Mouse (Mus musculus): ENCODE results near the gene Rbm28.

The Rbm28 gene

GRCm38 (mm10) chr6:29164314-29165244 lies at the start of gene Rbm28:
TSS of gene Rbm28 (minus strand) at chr6:29165006.
- peak; percentile 94 for DNase-seq

- peak; percentile 36 for DNase-seq
Measured at GRCm38 (mm10) chr6:29214245-29214644, 49.4 kb upstream of the Rbm28 start.

DNA sequence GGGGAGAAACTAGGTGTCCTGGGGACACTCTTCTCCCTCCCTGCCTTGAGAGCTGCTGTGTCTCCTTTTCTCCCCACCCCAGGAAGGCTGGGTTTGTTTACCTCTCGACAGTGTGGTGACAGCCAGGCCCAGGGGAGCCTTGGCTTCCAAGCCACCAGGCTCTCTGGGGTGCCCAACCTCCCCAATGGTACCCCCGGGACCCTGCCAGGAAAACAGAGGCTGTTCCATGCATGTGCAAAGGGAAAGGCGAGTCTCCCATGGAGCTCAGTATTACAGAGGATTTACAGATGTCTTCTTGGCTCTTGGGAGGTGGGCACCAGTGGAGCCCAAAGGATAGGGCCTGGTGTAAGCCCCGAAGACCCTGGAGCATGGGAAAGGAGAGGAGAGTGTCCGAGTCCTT lies 48.6 kb upstream of the Rbm28 start:
- no peak for DNase-seq

DNA sequence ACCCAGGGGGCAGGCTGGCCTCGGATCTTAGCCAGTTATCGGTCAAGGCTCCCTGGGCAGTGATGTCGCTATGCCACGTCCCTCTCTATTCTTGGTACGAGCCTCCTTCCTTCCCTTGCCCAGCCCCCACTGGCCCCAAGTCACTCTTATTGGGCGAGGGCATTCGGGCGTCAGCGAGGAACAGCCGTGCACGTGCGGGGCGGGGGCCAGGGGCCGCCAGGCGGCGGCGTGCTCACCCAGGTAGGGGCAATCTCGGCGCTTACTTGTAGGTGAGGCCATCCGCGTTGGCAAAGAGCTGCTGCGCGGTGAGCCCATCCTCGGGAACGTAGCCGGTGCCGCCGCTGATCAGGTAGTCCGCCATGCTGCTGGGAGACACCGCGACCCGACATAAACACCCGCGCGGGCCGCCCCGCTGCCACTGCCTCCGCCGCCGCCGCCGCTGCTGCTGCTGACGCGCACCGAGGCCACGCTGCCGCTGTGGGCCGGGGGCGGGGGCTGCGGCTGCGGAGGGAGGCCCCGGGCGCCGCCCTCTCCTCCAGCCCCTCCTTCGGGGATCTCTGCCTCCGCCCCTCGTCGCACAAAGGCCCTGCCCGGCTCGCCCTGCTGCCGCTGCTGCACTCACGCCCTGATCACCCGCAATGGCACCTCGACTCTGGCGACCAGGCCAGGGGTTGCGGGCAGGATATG lies 47.1 kb upstream of the Rbm28 start:
- peak; percentile 72 for DNase-seq

DNA sequence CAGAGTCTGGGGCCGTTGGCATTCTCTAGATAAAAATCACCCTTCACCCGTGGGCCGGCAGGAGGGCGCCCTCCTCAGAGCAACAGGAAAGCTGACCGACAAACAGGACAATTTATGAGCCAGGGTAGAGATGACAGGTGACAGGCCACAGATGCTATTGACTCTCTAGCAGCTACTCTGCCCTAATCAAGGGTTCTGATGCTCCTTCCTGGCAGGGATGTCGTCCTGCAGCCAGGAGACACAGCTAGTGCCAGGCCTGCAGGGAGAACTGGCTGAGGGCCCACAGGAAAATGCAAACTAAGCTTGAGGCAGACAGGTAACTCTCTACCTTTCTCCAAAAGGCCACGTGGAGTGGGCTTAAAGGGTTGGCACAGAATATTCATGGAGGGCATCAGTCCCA lies 46.3 kb upstream of the Rbm28 start:
- DNase-seq, result no peak

DNA sequence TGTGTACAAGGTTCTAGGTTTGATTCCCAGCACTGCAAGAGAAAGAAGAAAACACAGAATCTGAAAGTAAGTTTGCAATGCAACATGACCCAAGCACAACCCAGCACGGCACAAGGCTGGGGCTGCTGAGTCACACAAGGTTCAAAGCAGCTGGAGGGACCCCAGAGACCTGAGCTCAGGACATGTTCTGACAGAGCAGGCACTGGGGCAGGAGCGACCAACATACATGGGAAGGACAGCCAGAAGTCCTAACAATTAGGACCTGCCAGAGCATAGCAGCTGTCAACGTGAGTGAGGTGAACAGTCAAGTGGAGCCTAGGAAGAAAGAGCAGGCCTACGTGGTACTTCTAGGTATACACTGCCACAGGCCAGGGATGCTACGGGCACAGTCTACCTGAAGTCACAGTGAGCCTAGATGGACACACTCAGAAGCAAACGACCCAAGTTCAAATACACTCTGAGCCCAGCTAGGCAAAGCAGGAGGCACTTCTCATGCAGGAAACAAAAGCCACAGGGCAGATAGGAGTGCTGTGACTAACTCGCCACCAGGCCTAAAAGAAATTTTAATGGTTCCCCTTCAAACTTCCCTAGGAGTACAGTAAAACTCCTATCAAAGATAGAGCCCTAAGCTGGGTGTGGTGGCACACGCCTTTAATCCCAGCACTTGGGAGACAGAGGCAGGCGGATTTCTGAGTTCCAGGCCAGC lies 45.6 kb upstream of the Rbm28 start:
- DNase-seq, result no peak

DNA sequence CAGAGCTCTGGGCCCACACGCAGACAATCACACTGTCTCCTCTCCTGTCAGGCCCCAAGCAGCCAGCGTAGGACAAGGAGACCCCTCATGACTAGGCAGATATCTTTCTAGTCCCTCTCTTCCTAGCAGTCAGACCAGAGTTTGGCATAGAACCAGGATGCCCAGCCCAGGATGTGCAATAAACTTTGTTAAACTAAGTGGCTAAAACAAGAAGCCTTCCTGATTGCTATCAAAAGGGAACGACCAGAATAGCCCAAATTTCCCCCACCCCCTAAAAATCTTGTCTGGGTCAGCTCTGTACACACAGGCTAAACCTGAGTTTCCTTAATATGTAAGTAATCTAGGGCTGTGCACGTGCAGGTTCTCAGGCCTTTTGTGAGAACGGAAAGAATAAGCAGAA lies 43.4 kb upstream of the Rbm28 start:
- DNase-seq, result no peak

DNA sequence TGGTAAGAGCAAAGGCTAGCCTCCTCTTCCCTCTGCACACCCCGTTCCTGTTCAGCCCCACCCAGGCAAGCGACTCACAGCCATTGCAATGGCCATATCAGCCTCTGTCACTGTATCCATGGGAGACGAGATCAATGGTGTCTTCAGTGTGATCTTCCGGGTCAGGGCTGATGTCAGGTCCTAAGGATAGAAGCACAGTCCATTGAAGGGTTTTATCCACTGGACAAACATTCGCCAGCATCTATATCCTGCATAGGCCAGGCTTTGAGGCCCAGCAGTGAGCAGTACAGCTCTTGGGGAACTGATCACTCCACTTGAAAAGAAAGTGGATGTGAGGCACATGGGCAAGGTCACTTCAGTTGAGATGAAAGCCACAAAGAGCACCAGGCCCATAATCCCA lies 42.2 kb upstream of the Rbm28 start:
- no peak for DNase-seq

- no peak for DNase-seq
Measured at GRCm38 (mm10) chr6:29206006-29206405, 41.2 kb upstream of the Rbm28 start.

DNA sequence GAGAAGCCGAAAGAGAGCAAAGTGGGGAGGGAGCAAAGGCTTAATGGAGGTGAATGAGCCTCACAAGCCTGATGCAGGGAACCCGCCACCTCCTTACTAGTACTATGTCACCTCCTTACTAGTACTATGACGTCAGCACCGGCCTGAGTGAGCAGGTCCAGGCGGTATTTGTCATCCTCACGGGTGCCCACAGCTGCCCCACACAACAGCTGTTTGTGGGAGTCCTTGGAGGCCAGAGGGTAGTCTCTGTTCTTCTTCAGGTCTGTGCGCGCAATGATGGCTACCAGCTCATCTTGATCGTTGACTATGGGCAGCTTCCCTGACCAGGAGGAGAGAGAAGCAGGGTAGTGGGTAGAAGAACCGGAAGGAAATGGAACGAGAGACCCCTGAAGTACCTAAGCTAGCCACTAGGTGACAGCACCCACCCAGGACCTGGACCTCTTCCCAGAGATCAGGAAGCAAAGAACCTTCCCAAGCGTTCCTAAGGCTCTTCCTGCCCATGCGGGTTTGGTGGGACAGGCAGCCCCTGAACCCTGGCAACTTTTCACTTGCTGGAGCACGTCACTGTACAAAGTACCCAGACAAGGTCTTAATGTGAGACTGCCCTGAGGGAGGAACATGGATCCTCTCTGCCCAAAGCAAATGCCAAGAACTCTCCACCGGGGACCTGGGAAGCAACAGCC lies 40.3 kb upstream of the Rbm28 start:
- peak; percentile 71 for DNase-seq

GRCm38 (mm10) chr6:29203861-29204585 lies 39.2 kb upstream of the Rbm28 start:
- DNase-seq, result no peak

DNA sequence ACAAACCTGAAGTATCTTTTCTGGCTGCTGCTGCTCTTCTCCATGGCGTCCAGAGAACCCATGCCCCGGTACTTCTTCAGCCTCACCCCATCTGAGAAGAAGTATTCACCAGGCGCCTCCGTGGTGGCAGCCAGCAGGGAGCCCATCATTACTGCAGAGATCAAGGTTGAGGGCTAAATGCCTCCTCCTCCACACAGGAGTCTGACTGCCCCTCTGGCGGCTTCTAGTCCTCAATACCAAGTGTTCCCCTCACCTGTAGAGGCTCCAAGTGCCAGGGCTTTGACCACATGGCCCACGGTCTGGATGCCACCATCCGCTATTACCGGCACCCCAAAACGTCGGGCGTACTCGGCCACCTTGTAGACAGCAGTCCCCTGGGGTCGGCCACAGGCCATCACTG lies 38.3 kb upstream of the Rbm28 start:
- no peak for DNase-seq

DNA sequence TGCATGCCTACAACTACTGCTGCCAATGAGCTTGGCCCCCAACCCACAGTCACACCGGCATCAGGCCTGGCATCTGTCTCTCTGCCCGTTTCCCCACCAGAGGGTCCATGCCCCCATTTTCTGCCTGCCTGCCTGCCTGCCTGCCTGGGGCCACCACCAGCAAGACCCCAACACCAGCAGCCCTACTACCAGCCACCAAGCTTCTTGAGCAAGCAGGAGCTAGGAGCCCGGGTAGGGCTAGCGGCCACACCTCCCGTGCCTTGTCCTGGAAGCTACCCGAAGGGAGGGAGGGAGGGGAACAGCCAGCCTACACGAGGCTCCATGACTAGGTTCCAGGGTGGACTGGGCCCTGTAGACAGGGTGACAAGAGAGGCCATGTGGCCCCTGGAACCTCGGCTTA lies 37.2 kb upstream of the Rbm28 start:
- DNase-seq, result no peak

DNA sequence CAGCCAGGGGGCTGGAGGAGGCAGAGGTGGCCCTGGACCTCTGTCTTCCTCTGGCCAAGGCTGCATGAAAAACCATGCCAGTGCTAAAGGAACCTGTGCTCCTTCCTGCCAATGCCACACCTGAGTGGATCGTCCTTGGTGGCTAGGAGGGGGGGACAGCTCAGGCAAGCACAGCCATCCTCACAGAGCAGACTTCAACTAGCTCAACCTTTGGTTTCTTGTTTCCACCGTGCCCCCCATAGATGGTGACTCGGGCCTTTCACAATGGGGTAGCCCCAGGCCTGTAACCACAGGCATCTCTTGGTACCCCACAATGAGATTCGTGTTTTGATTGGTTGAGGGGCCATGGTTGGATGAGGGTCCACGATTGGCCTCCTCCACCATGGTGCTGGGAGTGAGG lies 36.5 kb upstream of the Rbm28 start:
- no peak for DNase-seq

DNA sequence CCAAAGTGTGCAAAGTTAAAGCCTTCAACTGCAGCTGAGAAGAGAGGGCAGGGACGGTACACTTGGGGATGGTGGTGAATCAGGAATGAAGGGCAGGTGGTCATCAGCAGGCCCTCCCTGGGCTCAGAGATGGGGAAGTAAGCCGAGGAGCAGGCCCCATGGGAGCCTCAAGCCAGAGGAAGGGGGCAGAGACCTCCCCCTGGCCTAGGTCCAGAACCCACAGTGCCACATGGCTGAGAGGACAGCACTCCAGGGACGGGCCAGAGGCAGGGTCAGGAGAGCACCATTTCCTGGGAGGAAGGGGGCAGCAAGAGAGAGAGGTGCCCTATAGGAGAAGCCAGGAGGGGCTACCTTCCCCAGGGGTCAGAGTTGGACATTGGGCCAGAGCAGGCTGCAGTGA lies 35.7 kb upstream of the Rbm28 start:
- DNase-seq, result no peak

- no peak for DNase-seq
Measured at GRCm38 (mm10) chr6:29199223-29199855, 34.5 kb upstream of the Rbm28 start.

DNA sequence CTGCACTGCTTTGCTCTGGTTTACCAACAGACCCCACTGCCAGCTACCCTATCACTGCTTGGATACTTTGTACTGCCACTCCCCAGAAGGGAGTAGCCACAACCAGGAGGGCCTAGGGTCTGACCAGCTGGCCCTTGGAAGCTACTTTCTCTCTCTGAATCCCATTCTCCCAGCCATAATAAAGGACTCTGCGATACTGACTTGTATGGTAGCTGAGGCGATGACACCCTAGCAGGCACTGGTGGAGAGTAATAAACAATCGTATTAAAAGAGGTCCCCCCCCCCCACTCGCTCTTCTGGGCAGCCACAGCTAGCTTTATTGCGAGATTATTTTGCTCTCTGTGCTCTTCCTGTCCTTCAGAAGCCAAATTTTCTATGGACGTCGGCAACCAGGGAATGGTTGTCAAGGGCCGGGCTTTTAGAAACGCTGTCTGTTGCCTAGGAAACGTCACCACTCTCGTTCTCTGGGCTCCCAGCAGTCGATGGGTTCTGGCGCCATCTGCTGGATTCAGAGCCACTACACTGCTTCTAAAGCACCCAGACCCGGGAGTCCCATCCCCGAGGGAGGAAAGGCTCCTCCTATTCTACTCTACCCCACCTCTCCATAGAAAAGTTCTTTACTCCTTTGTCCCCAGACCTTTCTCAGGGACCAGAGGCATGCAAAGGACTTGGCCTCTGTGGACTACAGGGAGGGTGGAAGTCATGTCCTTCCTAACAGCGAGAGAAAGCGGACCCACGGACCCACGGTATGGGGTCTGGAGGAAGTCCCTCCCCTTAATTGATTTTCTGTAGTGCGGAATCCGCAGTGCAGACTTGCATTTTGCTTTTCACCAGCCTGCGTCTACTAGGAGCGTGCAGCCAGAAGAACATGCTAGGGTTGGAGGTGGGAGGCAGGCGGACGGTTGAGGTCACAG lies 33.8 kb upstream of the Rbm28 start:
- DNase-seq, result peak; percentile 93

DNA sequence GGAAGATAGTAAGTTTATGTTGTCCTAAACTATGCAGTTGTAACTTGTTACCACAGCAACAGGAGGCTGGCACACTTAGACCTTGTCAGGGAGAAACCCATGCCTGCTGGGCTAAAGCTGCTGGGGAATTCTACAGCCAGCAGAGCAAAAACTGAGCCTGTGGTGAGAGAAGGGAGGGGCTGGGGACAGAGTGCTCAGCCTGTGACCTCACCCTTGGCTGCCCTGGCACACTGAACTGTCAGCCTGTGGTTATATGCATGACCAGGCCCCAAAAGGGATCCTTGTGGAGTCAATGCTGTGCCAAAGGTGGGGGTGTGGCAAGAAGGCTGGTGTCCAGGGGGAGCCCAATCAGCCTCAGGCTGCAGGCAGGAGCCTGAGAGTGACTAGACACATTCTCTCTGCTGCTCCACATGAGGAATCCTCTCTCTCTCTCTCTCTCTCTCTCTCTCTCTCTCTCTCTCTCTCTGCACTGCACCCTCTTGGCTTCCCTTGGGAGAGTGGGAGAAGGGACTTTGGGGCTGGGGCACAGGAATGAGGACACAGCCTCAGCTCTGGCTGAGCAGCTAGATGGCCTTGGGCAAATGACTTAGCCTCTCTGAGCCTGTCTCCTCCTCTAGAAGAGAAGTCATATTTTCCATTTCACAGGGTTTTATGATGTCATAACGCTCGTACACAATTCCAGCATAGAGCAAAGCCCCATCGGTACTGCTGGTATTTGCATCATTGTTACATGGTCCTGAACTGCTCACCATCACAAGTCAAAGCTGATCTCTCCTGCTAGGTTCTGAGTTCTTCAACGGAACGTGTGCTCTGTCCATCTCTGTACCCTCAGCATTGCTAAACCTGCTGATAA lies 31.3 kb upstream of the Rbm28 start:
- peak; percentile 56 for DNase-seq

GRCm38 (mm10) chr6:29195146-29195545 lies 30.3 kb upstream of the Rbm28 start:
- no peak for DNase-seq

Measured in kidney, adult 9 months (tissue).